Mouse (Mus musculus) adrenal gland, postnatal 14 days (tissue): ENCODE measurements at regions not wholly inside any gene's neighbourhood (a gene's known extent, or its start where the extent isn't known, plus 50 kb on each side); places are given as distances from the start of the nearest gene placed in this dataset.
"Not testable (repeated sequence)": the region's sequence is repeated elsewhere in the genome, so short reads cannot be mapped to it uniquely, and the experiment has no call there.

ENCODE experiments used
- DNase-seq: peaks from one replicate; pipeline ENCODE4 v3.0.0; 2021; ENCODE audit warnings: mixed read lengths

DNA sequence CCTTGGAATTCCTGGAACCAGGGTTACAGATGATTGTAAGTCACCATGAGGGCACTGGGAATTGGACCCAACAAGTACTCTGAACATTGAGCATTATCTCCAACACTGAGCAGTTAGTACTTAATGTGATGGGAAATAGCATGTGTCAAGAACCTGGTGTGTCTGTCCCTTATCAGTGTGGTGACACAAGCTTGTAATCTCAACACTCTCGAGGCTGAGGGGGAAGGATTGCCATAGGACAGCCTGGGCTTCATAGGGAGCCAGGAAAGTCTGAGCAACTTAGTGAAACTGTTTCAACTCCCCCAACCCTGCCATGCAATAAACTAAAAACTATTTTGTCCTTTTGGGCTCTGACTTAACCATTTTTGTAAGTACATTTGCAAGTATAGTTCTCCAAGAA, 100.0 kb downstream of the Wdr20rt start:
- no peak for DNase-seq

DNA sequence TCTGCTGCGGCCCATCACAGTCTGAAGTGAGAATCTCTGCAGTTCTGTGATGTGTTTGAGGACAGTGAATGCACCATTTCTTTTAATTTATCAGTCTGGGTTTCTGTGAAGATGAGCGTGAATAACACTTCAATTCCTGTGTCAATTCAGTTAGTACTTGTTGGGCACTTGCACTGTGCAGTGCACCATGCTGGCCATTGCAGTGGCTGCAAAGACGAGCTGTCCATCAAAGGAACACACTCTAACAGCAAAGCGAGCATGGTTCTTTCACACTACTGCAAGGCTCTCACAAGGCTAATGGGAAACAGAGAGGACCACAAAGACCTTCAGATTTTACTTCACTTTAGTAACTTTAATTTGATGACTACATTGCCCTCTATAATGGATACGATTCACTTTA, 103.2 kb downstream of the Wdr20rt start:
- DNase-seq: no peak

DNA sequence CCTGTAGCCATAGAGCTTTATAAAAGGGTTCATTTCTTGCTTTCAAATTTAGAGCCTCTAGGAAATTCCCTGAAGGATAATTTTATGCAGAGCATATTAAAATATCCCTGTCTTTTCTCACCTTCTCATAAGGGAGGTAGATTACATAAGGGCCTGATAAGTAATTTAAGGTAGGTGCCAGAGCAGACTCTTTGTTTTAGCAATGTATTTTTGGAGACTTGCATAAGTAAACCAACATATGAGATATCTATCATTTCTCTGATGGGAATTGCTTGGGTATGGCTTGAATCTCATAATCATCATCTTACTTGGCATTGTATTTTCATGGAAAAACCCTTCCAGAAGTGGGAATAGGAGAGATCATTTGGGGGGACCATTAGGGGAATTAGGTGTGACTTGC, 104.4 kb downstream of the Wdr20rt start:
- no peak for DNase-seq

DNA sequence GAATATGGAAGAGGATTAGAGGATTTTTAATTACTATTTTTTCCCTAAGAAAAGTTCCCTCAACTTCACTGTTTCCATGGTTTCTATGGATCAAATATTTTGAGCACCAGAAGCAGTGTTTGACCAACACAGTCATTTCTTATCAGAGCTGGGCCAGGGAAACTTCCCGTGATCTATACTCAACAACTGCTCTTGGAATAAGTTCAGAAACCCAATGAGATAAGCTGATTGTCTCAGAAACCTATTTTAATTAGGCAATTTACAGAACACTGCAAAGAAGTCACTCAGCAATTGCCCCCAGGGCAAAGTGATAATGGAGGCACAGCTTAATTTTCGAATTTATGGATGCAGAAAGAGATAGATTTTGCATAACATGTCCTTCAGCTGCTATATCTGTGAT, 114.7 kb downstream of the Wdr20rt start:
- no peak for DNase-seq

DNA sequence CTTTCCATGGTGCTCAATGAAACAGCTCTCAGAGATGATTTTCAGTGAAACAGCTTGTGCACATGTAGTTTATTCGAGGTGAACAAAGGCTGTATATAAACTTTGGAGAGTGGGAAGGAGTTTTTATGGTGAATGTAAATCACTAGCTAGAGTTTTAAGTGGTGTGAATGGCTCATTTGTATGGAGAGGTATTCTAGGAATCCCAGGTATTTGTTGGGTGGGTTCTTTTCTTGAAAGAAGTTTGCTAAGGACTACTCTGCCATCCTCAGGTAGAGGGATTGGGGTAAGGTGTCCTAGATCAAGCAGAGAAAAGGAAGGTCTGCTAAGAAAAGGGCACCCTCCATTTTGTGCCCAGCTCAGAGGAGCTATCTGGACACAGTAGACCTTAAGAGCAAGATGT, 121.9 kb downstream of the Wdr20rt start:
- DNase-seq: no peak

DNA sequence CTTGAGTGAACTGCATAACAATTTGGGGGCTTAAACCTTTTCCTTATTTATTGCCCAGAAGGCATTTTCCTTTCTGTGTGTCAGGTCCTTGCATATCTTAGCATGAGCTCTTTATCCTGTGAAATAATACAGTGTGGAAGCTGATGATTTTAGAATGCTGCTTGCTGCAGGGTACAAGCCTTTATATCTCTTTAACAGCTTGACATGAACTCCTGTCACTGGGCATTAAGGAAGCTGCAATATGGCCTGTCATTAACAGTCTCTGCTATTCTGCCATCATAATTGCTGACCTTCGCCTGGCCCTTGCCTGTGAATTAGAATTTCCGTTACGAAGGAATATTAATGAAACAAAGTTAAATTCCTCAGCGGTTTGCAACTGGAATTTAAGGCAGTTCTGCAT, 124.2 kb downstream of the Wdr20rt start:
- no peak for DNase-seq

DNA sequence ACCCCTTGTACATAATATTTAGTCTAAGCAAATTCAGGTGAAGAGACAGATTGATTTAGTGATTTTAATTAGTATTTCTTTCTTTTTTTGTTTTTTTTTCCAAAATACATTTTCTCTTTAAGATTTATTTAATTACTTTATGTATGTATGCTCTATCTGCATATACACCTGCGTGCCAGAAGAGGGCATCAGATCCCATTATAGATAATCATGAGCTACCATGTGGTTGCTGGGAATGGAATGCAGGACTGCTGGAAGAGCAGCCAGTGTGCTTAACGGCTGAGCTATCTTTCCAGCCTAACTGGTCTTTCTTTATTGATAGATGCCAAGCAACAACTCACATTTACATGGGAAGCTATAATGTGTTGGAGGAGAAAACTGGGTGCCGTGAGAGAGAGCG, 138.9 kb downstream of the Wdr20rt start:
- no peak for DNase-seq

DNA sequence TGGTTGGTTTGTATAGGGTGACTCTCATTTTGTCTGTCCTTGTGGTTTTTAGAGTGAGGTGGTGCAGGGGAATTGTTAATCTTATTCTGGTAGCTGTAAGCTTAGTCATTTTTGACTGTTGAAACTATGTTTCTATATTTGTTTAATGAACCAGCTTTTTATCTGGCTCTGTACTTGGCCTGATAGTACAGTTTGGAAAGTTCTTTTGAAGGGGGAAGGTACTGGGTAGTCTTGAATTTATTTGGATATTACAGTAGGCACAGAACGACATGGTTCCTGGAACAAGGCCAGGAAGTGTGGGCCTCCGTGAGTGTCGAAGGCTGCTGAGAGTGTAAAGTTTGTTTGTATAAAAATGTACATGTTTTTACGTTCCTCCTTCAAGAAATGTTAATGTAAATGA, 142.0 kb downstream of the Wdr20rt start:
- no peak for DNase-seq

DNA sequence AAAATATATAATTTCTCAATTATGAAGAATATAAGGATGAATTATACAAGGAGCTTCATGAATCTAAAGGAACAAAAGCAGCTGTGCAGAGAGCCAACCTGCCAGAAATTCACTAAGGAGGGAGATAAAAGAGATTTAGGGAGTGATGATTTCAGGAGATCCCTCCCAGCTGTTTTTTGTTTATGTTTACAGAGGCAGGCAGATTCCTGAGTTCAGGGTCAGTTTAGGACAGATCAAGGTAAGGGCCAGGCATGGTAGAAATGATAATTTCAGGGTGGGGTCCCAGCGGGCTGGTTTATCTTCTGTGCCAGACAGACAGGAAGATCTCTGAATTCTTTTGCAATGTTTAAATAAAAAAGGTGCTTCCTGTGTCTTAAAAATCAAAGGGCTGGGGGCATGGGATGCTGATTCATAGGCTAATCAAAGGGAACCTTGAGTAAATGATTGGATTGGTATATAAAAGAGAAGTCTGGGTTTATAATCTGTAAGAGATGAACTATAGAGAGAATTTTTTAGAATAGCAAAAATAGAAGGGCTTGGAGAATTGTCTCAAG, 142.6 kb downstream of the Wdr20rt start:
- no peak for DNase-seq

DNA sequence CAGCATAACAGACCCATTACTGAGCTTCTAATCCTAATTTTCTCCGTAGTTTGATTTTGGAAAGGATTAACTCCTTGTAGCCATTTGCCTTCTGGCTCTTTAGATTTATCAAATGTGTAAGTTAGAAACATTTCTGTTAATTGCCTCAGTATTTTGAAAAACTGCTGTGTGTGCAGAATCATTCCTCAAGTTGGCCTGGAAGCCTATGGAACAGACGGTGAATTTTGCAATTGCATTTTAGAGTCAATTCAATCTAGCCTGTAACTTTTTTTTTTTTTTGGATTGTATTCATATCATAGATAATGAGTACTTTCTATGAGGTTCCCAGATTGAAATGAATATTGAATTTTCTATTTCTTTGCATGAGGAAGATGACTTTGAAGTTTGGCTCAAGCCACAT, 146.3 kb downstream of the Wdr20rt start:
- DNase-seq: no peak

DNA sequence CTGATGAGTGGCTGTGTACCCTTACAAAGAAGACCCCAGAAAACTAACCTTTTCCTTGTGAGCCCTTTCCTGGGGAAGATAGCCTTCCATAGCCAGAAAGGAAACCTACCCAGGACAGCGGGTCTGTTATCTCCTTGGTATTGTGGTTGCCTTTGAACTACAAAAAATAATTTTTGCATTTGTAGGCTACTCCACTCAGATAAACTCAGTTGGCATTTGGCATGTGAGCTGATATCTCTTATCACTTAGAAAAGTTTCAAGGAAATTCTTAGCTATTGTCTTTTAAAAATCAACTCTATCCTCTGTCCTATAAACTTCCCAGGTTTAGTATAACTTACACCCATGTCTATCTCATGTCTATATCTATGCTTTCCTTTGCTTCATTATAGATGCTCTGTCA, 154.0 kb downstream of the Wdr20rt start:
- no peak for DNase-seq

DNA sequence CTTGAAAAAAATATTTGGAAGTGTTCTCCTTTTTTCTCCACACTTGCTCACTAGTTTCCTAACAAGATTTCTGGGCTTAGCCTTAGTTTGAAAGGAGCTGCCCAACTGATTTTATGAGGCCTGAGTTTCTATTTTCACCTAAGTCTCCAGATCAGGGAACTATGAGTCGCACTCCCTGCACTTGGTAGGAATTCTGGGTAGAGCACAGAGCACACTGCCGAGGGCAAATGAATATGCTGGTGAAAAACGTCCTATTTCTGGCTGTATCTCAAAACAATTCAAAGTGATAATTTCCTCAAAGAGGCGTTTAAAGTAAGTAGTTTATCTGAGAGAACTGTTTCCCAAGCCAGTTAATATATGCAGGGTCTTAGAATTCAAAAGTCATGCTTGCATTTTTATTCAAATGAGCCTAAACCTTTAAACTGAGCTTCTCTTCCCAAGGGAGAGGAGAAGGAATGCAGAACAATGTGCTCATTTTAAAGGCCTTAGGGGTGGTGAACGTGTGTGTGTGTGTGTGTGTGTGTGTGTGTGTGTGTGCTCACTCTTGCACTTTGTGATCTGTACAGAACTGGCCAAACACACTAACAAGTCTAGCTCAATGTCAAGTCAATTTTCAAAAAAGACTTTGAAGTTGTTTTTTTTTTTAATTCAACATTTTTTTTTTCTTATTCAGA, 156.9 kb downstream of the Wdr20rt start:
- no peak for DNase-seq

DNA sequence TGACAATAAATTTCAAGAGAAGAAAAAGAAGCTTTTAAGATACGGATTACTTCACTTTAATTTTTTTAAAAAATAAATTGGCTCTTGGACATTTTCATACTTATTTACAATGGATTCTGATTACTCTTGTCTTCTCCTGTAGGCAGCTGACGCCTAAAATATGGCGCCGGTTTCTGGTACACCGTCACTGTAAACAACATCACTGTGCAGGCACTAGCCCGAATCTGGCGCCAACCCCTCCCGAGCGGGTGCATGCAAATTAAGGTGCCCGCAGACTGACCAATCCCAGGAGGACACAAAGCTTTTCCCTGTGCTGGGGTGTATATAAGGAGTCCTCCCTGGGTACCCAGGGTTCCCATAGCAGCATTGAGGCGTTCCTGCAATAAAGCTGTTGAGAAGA, 157.5 kb downstream of the Wdr20rt start:
- DNase-seq: not testable (repeated sequence)

DNA sequence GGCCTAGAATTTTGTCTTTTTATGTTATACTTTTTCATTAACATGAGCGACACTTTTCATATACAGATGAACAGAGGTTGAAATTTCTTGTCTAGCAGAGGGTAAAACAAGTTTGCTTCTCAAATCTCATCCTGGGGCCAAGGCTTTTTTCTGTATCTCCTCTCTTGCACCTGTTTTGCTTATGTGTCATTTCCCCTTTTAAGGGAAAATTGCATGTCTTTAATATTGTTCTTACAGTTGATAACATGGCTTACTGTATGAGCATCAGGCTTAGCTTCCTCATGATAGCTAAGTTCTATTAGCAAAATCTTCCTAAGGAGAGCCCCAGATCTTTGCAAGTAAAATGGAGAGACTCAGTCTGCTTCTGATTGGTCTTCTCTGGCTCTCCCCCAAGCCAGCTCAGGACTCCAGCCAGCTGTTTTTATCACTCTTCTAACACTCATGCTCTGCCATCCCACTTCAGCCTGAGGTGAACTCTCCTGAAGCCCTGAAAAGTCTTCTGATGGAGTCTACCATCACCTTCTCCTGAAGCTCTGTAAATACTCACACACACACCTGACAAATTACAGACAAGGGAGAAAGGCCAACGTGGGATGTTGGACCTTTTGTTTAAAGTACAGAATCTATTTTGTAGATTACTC, 160.8 kb downstream of the Wdr20rt start:
- no peak for DNase-seq

DNA sequence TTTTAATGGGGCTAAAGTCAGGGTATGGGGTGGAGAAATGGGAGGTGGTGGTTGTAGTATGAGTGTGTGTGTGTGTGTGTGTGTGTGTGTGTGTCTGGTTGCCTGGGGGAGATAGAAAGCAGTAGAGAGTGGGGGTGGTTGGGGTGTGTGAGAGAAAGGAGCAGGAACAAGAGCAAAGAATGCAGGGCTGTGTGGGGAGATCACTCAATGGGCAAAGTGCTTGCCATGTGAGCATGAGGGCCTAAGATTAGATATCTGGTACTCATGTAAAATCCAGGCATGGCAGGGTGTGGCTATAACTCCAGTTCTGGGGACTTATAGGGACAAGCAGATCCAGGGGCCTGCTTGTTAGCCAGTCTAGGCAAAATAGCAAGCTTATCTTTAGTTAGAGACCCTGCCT, 161.7 kb downstream of the Wdr20rt start:
- no peak for DNase-seq

DNA sequence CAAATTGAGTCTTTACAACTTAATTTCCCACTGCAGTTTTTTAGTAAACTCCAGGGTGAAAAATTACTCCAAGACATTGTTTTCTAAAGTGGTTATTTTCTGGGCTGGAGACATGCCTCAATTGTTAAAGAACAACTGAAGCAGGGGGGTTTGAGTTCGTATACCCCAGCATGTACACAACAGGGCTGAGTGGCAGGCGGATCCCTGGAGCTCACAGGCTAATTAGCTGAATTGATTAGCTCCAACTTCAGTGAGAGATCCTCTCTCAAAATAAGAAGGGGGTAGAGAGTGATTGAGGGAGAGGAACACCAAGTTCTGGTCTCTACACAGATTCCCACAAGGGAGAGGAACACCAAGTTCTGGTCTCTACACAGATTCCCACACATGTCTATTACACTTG, 164.2 kb downstream of the Wdr20rt start:
- no peak for DNase-seq

DNA sequence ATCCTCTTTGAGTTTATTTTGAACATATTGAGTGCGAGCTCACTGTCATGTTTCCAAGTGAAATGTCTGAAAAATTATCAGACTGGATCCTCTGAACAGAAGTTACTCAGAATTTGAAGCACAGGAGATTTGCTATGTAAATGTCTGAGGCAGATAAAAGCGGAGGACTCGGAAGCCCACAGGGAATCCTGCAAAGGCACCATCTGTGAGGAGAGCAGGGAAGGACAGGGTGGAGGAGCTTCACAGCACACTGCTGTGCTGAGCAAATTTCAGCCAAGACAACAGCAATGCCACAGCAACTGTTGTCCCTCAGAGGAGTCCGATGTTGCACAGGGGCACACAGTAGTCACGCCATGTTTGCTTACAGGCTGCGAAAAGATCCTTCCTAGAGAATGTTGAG, 165.0 kb downstream of the Wdr20rt start:
- DNase-seq: no peak

DNA sequence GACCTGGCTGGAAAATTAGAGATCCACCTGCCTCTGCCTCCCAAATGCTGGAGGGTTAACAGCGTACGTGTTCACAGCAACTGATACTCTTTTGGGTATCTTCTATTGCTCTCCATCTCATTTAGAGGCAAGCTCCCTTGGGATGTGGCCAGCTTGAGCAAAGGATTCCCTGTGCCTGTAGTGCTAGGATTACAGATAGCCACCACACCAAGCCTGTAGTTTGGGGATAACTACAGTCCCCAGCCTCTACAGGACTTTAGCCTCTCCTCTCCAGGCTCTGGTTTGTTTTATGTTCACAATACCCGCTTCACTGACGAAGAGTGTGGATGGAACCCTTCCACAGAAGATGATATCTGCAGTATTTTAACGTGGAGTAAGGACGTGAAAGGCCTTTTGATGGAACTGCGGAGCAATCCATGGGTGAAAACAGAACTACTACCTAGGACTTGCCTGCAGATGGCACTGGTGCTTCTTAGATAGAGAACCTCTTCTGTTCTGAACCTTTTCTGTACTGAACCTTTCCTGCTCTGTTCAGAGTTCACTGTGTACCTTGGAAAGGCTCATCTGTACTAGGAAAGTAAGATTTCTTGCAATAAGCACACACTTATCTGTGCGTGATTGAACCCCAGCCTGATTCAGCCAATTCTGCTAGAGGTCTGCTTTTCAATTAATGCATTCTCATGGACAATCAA, 176.6 kb downstream of the Wdr20rt start:
- peak; percentile 12 for DNase-seq

DNA sequence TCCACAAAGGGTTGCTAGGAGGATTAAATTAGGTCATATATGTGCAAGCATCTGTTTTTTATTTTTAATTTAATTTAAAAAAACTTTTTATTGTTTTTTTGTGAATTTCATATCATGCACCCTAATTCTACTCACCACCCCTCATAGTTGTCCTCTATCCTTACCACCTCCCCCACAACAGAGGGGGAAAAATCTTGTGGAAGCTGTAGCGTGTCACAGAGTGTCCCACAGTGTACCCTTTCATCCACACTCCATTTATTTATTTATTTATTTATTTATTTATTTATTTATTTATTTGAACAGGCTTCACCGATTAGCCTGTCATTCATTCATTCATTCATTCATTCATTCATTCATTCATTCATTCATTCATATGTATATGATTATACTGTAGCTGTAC, 177.8 kb downstream of the Wdr20rt start:
- no peak for DNase-seq

DNA sequence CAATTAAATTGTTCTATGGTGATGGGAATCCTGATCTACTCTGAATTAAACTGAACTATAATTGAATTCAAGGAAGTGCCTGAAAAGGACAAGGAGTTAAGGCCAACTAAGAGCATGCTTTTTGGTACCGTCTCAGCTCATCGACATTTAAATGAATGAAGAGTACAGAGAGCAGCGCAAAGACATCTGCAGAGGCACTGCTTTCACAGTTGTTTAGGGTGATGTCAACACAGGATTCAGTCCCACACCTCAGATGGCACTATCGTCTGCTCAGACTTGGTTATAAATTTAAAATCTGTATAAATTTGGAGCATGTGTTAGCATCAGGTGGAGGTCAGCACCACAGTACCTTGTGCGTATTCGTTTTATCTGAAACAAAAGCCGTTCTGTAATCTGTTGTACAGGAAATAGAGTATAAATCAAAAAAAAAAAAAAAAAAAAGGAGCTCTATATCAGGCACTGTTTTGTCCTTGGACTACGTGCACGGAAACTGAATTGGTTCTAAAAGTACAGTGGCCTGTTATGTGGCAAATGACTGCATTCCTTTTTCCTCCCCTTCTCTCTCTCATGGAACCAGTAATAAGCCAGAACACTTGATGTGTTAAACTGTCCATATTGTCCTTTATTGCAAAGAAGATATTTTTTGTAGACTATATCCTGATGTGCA, 187.8 kb downstream of the Wdr20rt start:
- DNase-seq: no peak

DNA sequence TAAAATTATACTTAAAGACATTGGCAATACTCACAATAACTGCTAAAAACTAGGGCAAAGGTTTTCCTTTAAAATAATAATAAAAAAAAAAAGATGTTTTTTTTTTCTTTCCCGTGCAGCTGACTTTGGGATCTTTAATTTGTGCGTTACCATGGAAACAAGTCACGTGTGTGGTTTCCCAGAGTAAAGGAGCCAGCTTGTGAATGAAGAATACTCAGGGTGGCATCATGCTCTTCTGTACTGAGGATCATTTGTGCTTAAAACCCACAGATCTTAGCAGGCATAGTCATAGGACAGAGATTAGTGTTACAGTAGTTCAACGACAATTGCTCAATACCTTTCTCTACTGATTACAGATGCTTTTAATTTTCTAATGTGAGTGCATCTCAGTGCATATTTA, 189.1 kb downstream of the Wdr20rt start:
- DNase-seq: no peak

DNA sequence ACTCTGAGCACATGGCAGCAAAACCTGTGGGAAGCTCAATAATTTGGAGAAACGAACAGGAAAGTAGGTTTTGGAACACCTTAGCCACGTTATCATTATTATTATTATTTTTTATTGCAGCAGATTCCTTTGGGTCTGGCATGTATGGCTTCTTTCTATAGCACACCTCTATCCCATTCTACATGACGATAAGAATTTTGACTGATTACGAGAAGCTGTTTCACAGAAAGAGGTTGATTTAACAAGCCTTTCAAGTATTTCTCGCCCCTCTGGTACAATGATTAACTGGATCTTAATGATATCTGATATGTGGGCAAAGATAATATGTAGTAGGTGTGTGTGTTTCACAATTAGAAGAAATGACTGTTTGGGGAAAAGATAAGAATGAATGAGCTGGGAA, 191.6 kb downstream of the Wdr20rt start:
- DNase-seq: no peak

DNA sequence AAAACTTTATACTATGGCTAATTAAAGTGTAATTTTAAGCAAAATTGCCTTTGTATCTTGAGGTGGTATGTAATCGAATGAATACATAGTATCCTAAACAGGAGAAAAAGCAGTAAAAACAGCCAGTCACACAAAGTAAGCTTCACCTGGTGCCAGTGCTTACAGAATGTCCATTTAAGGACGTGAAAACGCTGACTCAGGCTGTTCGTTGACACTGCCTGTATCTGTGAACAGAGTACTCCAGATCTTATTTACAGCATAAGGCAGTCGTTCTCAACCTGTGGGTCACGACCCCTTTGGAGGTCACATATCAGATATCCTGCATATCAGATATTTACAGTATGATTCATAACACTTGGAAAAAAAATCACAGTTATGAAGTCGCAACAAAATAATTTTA, 194.8 kb downstream of the Wdr20rt start:
- DNase-seq: no peak
